Mouse (Mus musculus): Measurements from ENCODE around the gene Mvd. TPM values are rescaled to one million over a fixed set of nuclear protein-coding genes. Genes with fewer than 3 reads are reported as not detected.

Mvd gene
- polyA plus RNA-seq, 2 experiments, result 17.2 to 21.6 TPM

GRCm38 (mm10) chr8:122469407-122469806 is 26.2 kb upstream of the Mvd start:
- Histone ChIP-seq H3K4me2 (ENCODE audit: low read depth) (no peak overlapping the region), H3K4me1 (replicated peaks; ENCODE audit: control insufficient read depth in 2 of 2, insufficient read depth in 2 of 2, low read length in 1 of 2) (peaks cover 0 to 7% of the 10 kb centered on the region in 2 experiments; a peak in 3 of 4 replicates), H3K36me3 (replicated peaks; ENCODE audit: control insufficient read depth, insufficient read depth, low read depth) (no peaks in the 10 kb centered on the region), H3K27me3 (ENCODE audit: control insufficient read depth, insufficient read depth, low read length) (no peaks in the 10 kb centered on the region), H3K9me3 (ENCODE audit: control insufficient read depth, low read length) (no peaks in the 10 kb centered on the region), H3K4me3 (ENCODE audit: insufficient read depth in 1 of 2, low read depth in 2 of 2, low read length in 2 of 2) (no peak overlapping the region), H3K27ac (no peak overlapping the region), H3K9ac (replicated peaks) (no peak overlapping the region)
- WGBS (ENCODE audit: insufficient replicate concordance), result 70% methylated on average over 6 of the region's 6 CpGs
- TF ChIP-seq CTCF (IDR thresholded peaks at IDR 0.05; ENCODE audit: low read depth), result no peak
- no peak for TF ChIP-seq EP300 (IDR thresholded peaks at IDR 0.05; ENCODE audit: low read depth)
- ATAC-seq (ENCODE audit: insufficient read depth) (no peak), DNase-seq (ENCODE audit: low read depth in 3 of 3, low spot score in 3 of 3) (no peak)

- DNase-seq (ENCODE audit: low read depth in 3 of 3, low spot score in 3 of 3) (no peak), ATAC-seq (ENCODE audit: insufficient read depth) (no peak)
- no peak overlapping the region for H3K27ac ChIP-seq
- no peak overlapping the region for H3K9ac ChIP-seq (replicated peaks)
- H3K4me3 ChIP-seq (ENCODE audit: insufficient read depth in 1 of 2, low read depth in 2 of 2, low read length in 2 of 2), result no peak overlapping the region
- no peaks in the 10 kb centered on the region for H3K36me3 ChIP-seq (replicated peaks; ENCODE audit: control insufficient read depth, insufficient read depth, low read depth)
- TF ChIP-seq CTCF (IDR thresholded peaks at IDR 0.05; ENCODE audit: low read depth) (no peak), EP300 (IDR thresholded peaks at IDR 0.05; ENCODE audit: low read depth) (no peak)
- H3K27me3 ChIP-seq (ENCODE audit: control insufficient read depth, insufficient read depth, low read length), result no peaks in the 10 kb centered on the region
- no peak overlapping the region for H3K4me2 ChIP-seq (ENCODE audit: low read depth)
- 84% methylated on average over 13 of the region's 13 CpGs for WGBS (ENCODE audit: insufficient replicate concordance)
- H3K4me1 ChIP-seq (replicated peaks; ENCODE audit: control insufficient read depth in 2 of 2, insufficient read depth in 2 of 2, low read length in 1 of 2), result peaks cover 0 to 19% of the 10 kb centered on the region in 2 experiments; a peak in 3 of 4 replicates
- no peaks in the 10 kb centered on the region for H3K9me3 ChIP-seq (ENCODE audit: control insufficient read depth, low read length)
Observed at GRCm38 (mm10) chr8:122467816-122468215, 24.6 kb upstream of the Mvd start.

- Histone ChIP-seq H3K9ac (replicated peaks) (no peak overlapping the region), H3K4me2 (ENCODE audit: low read depth) (no peak overlapping the region), H3K27ac (no peak overlapping the region), H3K4me3 (ENCODE audit: insufficient read depth in 1 of 2, low read depth in 2 of 2, low read length in 2 of 2) (no peak overlapping the region), H3K27me3 (ENCODE audit: control insufficient read depth, insufficient read depth, low read length) (peaks cover 18% of the 10 kb centered on the region), H3K9me3 (ENCODE audit: control insufficient read depth, low read length) (no peaks in the 10 kb centered on the region), H3K4me1 (replicated peaks; ENCODE audit: control insufficient read depth in 2 of 2, insufficient read depth in 2 of 2, low read length in 1 of 2) (peaks cover 0 to 27% of the 10 kb centered on the region in 2 experiments; a peak in 3 of 4 replicates), H3K36me3 (replicated peaks; ENCODE audit: control insufficient read depth, insufficient read depth, low read depth) (no peaks in the 10 kb centered on the region)
- ATAC-seq (ENCODE audit: insufficient read depth) (no peak), DNase-seq (ENCODE audit: low read depth in 3 of 3, low spot score in 3 of 3) (no peak)
- WGBS (ENCODE audit: insufficient replicate concordance), result 13% methylated on average over 7 of the region's 7 CpGs
- TF ChIP-seq CTCF (IDR thresholded peaks at IDR 0.05; ENCODE audit: low read depth) (no peak), EP300 (IDR thresholded peaks at IDR 0.05; ENCODE audit: low read depth) (no peak)
Observed at GRCm38 (mm10) chr8:122464985-122465384, 21.8 kb upstream of the Mvd start.

- 16% methylated on average over 12 of the region's 12 CpGs for WGBS (ENCODE audit: insufficient replicate concordance)
Observed at GRCm38 (mm10) chr8:122463651-122464640, 20.7 kb upstream of the Mvd start.

DNA sequence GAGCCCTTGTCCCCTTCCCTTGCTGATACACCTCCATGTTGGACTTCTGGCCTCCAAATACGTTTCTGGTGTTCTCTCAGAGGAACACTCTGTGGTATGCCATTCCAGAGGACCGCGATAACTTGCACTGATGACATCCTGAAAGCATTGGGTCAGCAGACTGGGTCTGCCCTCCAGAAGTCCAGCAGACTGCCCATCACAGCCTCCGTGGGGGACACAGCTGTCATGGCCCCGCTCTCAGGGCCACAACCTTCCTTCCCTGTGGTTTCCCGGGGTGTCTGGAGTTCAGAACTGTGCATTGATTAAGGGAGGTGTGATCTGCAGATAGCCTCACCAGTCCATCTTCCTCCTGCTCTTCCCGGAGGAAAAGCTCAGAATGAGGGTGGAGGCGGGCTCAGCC is 19.3 kb upstream of the Mvd start:
- H3K4me2 ChIP-seq (ENCODE audit: low read depth), result no peak overlapping the region
- peaks cover 27% of the 10 kb centered on the region for H3K27me3 ChIP-seq (ENCODE audit: control insufficient read depth, insufficient read depth, low read length)
- H3K9ac ChIP-seq (replicated peaks), result no peak overlapping the region
- DNase-seq (ENCODE audit: low read depth in 3 of 3, low spot score in 3 of 3) (no peak), ATAC-seq (ENCODE audit: insufficient read depth) (no peak)
- 59% methylated on average over 8 of the region's 8 CpGs for WGBS (ENCODE audit: insufficient replicate concordance)
- peaks cover 0 to 27% of the 10 kb centered on the region in 2 experiments; a peak in 3 of 4 replicates for H3K4me1 ChIP-seq (replicated peaks; ENCODE audit: control insufficient read depth in 2 of 2, insufficient read depth in 2 of 2, low read length in 1 of 2)
- TF ChIP-seq CTCF (IDR thresholded peaks at IDR 0.05; ENCODE audit: low read depth) (no peak), EP300 (IDR thresholded peaks at IDR 0.05; ENCODE audit: low read depth) (no peak)
- no peak overlapping the region for H3K4me3 ChIP-seq (ENCODE audit: insufficient read depth in 1 of 2, low read depth in 2 of 2, low read length in 2 of 2)
- no peaks in the 10 kb centered on the region for H3K36me3 ChIP-seq (replicated peaks; ENCODE audit: control insufficient read depth, insufficient read depth, low read depth)
- H3K27ac ChIP-seq, result no peak overlapping the region
- H3K9me3 ChIP-seq (ENCODE audit: control insufficient read depth, low read length), result no peaks in the 10 kb centered on the region

More at GRCm38 (mm10) chr8:122463651-122464640, 20.7 kb upstream of the Mvd start:
- Histone ChIP-seq H3K9ac (replicated peaks) (no peak overlapping the region), H3K4me2 (ENCODE audit: low read depth) (no peak overlapping the region; the same call in 1 of the 2 replicates), H3K4me1 (replicated peaks; ENCODE audit: control insufficient read depth in 2 of 2, insufficient read depth in 2 of 2, low read length in 1 of 2) (peaks cover 0 to 27% of the 10 kb centered on the region in 2 experiments; a peak in 3 of 4 replicates), H3K27ac (no peak overlapping the region), H3K27me3 (ENCODE audit: control insufficient read depth, insufficient read depth, low read length) (peaks cover 23% of the 10 kb centered on the region), H3K36me3 (replicated peaks; ENCODE audit: control insufficient read depth, insufficient read depth, low read depth) (no peaks in the 10 kb centered on the region), H3K9me3 (ENCODE audit: control insufficient read depth, low read length) (no peaks in the 10 kb centered on the region), H3K4me3 (ENCODE audit: insufficient read depth in 1 of 2, low read depth in 2 of 2, low read length in 2 of 2) (no peak overlapping the region)
- TF ChIP-seq EP300 (IDR thresholded peaks at IDR 0.05; ENCODE audit: low read depth) (no peak), CTCF (IDR thresholded peaks at IDR 0.05; ENCODE audit: low read depth) (no peak)
- ATAC-seq (ENCODE audit: insufficient read depth) (no peak), DNase-seq (ENCODE audit: low read depth in 3 of 3, low spot score in 3 of 3) (no peak)
